Mouse (Mus musculus) kidney, embryonic 14.5 days (tissue): ENCODE results near the gene Ears2. TPM values are rescaled to one million over a fixed set of nuclear protein-coding genes. Genes with fewer than 3 reads are reported as not detected.
A peak's percentile ranks its signal among the peaks of the same experiment; 100 is the strongest.

Experiments used
- ATAC-seq: fragments of 200-750 bp; cut with Nextera tagmentation; 2 replicates; pipeline ENCODE4 v1.8.0; 2017; ENCODE audit warnings: moderate number of reproducible peaks, mild to moderate bottlenecking, moderate TSS enrichment, moderate library complexity; ENCODE audit not compliant: low FRiP score, low TSS enrichment
- H3K27ac ChIP-seq: fragments of 300-500 bp; sonication (generic); 2 replicates; pipeline ENCODE4 v1.5.1; 2014; ENCODE audit warnings: low read depth, mild to moderate bottlenecking, low read length, moderate library complexity, mixed read lengths
- H3K27me3 ChIP-seq: fragments of 300-500 bp; sonication (generic); 2 replicates; pipeline ENCODE4 v1.6.1; 2014; ENCODE audit warnings: mild to moderate bottlenecking, low read length; ENCODE audit not compliant: control insufficient read depth, insufficient read depth
- H3K36me3 ChIP-seq: fragments of 300-500 bp; sonication (generic); 2 replicates; pipeline ENCODE4 v1.6.1; 2014; ENCODE audit warnings: low read length, mixed read lengths; ENCODE audit not compliant: control insufficient read depth, insufficient read depth
- H3K4me1 ChIP-seq: fragments of 300-500 bp; sonication (generic); 2 replicates; pipeline ENCODE4 v1.6.1; 2014; ENCODE audit warnings: low read length, mixed read lengths; ENCODE audit not compliant: control insufficient read depth, insufficient read depth
- H3K4me2 ChIP-seq: fragments of 300-500 bp; sonication (generic); replicated peaks from 2 replicates; pipeline ENCODE4 v1.6.1; 2014; ENCODE audit warnings: low read depth, mild to moderate bottlenecking, low read length
- H3K4me3 ChIP-seq: fragments of 300-500 bp; sonication (generic); 2 replicates; pipeline ENCODE4 v1.5.1; 2014; ENCODE audit warnings: mild to moderate bottlenecking, low read length
- H3K9ac ChIP-seq: fragments of 300-500 bp; sonication (generic); 2 replicates; pipeline ENCODE4 v1.6.1; 2014; ENCODE audit warnings: low read depth, mild to moderate bottlenecking, low read length, moderate library complexity
- H3K9me3 ChIP-seq: fragments of 300-500 bp; sonication (generic); 2 replicates; pipeline ENCODE4 v1.6.1; 2016; ENCODE audit warnings: low read length; ENCODE audit not compliant: control insufficient read depth
- WGBS: fragments of 180-500 bp; shearing (Covaris S2); extraction: QIAGEN DNeasy Blood & Tissue Kit; methylation state at CpG from one replicate; pipeline ENCODE4 v1.1.7; 2014; 5-methylcytosine and 5-hydroxymethylcytosine counted together
- polyA plus RNA-seq: library from polyadenylated mRNA; unstranded; fragments of >200 nt; fragmentation: Nextera tagmentation; extraction: Ambion mirVana; gene quantifications from 2 replicates; pipeline ENCODE4 v1.2.1, GENCODE M21; 2014

Gene Ears2
- polyA plus RNA-seq, 1 experiment from 2014 or later: 19.6 TPM

DNA sequence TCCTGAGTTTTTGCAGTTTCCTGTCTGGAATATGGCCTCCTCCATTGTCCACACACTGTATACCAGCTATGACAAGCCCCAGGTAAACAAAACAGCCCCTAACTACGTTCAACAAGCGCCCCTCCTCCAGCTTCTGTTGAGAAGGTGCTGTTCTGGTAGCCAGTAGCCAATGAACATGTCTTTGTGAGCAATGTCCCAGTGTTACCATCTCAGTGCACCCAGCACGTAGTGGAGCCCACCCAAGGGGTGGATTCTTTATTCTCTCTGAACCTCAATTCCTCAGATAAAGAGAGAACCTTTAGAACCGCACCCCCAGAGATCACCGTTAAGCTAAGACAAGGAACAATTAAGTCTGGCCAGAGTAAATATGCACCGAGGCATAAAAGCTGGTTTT lies 46.8 kb downstream of the Ears2 start:
- ATAC-seq: peak; percentile 16; the same call in 1 of the 2 replicates
- WGBS: 2% methylated on average over 6 of the region's 6 CpGs
- Histone ChIP-seq H3K27ac (peak overlapping the region; percentile 79), H3K36me3 (no peaks in the 10 kb centered on the region), H3K9ac (peak overlapping the region; percentile 78), H3K9me3 (no peaks in the 10 kb centered on the region), H3K4me3 (peak overlapping the region; percentile 80), H3K4me2 (peak overlapping the region; percentile 72), H3K27me3 (no peaks in the 10 kb centered on the region), H3K4me1 (peaks cover 24% of the 10 kb centered on the region)

DNA sequence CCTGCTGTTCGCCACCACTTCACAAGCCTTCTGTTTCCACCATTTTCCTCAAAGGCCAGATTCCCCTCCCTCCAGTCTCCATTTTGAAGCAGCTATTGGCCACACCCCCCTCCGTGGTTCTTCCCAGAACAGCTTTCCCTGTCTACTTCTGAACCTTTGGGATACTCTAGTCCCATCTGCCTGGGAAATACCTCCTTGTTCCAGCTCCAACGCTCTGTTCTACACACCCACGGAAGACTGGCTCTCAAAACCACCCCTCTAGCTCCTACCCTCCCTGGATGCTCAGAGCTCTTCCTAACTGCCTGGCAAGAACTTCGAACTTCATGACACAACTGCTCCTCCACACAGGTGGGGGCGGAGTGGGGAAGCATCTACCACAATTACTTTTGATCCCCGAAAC lies 48.1 kb downstream of the Ears2 start:
- H3K4me2 ChIP-seq: 0 out of 2 replicates have a peak overlapping the region, but pooled peaks have one; percentile 6
- H3K27me3 ChIP-seq: no peaks in the 10 kb centered on the region
- no peak overlapping the region for H3K27ac ChIP-seq
- ATAC-seq: no peak
- 86% methylated on average over 7 of the region's 7 CpGs for WGBS
- no peaks in the 10 kb centered on the region for H3K9me3 ChIP-seq
- peaks cover 31% of the 10 kb centered on the region for H3K4me1 ChIP-seq
- H3K4me3 ChIP-seq: no peak overlapping the region; the same call in 1 of the 2 replicates
- H3K9ac ChIP-seq: no peak overlapping the region
- no peaks in the 10 kb centered on the region for H3K36me3 ChIP-seq

DNA sequence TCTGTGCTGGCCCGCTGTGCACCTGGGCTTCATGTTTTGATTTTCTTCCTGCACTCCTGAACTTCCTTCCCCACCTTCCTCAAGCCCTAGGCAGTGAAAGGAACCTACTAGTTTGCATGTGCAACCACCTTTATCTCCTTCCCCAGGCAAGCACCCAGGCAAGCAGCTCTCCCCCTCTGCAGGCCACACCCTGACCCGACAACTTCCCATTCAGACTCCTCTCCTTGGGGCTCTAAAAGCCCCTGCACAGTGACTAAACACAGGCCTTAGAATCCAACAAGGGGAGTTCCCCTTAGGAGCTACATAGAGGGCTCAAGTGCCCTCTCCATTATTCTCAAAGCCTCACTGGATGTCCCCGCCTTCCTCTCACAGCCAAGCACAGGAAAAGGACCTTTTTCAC lies 48.8 kb downstream of the Ears2 start:
- no peak overlapping the region for H3K9ac ChIP-seq
- 79% methylated on average over 3 of the region's 3 CpGs for WGBS
- no peaks in the 10 kb centered on the region for H3K27me3 ChIP-seq
- no peaks in the 10 kb centered on the region for H3K9me3 ChIP-seq
- H3K4me3 ChIP-seq: no peak overlapping the region
- no peak overlapping the region for H3K27ac ChIP-seq
- H3K36me3 ChIP-seq: no peaks in the 10 kb centered on the region
- H3K4me2 ChIP-seq: no peak overlapping the region
- H3K4me1 ChIP-seq: peaks cover 26% of the 10 kb centered on the region
- no peak for ATAC-seq

DNA sequence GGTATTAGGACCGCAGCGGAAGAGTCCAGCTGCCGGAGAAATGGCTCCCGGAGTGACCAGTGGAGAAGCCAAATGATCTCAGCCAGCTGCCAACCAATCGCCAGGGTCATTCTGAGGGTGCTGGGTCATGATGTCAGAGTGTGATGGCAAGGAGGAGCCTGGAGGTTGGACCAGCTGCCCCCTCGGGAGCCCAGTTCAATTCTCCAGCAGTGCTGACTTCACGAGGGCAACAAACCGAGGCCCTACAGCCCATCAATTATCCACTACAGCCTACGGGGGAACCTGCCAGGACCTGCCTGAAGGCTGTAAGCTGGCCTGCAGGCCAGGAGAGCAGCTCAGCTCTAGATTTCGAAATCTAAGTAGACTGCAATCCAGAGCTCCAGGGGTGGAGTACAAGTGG lies 51.3 kb downstream of the Ears2 start:
- ATAC-seq: peak; percentile 24; the same call in 1 of the 2 replicates
- H3K9me3 ChIP-seq: no peaks in the 10 kb centered on the region
- peak overlapping the region; percentile 8; the same call in 1 of the 2 replicates for H3K4me2 ChIP-seq
- no peak overlapping the region for H3K27ac ChIP-seq
- H3K4me1 ChIP-seq: peaks cover 26% of the 10 kb centered on the region
- peak overlapping the region; percentile 7; the same call in 1 of the 2 replicates for H3K9ac ChIP-seq
- H3K36me3 ChIP-seq: peaks cover 12% of the 10 kb centered on the region; the same call in 1 of the 2 replicates
- H3K27me3 ChIP-seq: no peaks in the 10 kb centered on the region
- H3K4me3 ChIP-seq: no peak overlapping the region
- 14% methylated on average over 10 of the region's 10 CpGs for WGBS

DNA sequence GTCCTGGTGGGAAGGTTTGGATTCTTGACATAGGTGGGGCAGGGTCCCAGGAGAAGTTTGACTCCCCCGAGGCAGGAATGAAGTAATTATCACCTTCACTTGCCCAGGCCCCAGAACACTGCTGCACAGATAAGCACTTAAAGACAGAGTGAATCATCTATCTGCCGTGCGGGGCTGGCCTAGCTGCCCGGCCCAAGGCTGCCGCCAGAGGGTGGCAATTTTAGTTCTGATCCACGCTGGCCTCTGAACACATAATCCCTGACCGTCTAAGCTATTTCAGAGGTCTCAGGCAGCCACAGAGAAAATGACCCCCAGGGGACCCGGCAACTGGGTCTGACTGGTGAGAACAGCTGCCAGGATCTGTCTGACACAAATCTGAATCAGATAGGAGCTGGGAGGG lies 52.0 kb downstream of the Ears2 start:
- peaks cover 26% of the 10 kb centered on the region for H3K4me1 ChIP-seq
- 0 out of 2 replicates have a peak overlapping the region, but pooled peaks have one; percentile 30 for H3K27ac ChIP-seq
- peak; percentile 30; the same call in 1 of the 2 replicates for ATAC-seq
- H3K9ac ChIP-seq: peak overlapping the region; percentile 28; the same call in 1 of the 2 replicates
- peak overlapping the region; percentile 8; the same call in 1 of the 2 replicates for H3K4me2 ChIP-seq
- peaks cover 18% of the 10 kb centered on the region for H3K36me3 ChIP-seq
- 21% methylated on average over 8 of the region's 8 CpGs for WGBS
- no peak overlapping the region for H3K4me3 ChIP-seq
- H3K27me3 ChIP-seq: no peaks in the 10 kb centered on the region
- no peaks in the 10 kb centered on the region for H3K9me3 ChIP-seq

DNA sequence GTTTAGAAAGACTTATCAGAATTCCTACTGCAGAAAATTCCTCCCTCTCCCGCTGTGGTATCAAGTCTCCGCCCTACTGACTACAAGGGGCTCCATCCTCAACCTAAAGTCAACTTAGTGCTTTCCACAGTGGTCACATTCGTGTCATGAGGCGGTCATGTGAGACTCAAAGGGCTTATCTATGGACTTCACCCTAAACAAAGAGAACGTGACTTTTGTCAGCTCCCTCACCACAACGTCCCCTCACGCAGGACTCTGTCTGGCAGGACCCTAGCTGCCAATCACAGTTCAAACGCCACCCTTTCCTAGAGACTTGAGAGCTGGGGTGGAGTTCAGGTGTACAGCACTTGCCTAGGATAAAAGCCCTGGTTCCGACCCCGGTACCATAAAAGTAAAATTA lies 54.1 kb downstream of the Ears2 start:
- 84% methylated on average over 10 of the region's 10 CpGs for WGBS
- Histone ChIP-seq H3K27ac (no peak overlapping the region), H3K4me2 (no peak overlapping the region), H3K36me3 (peaks cover 35% of the 10 kb centered on the region), H3K9me3 (no peaks in the 10 kb centered on the region), H3K4me1 (peaks cover 16% of the 10 kb centered on the region), H3K4me3 (no peak overlapping the region), H3K9ac (no peak overlapping the region), H3K27me3 (no peaks in the 10 kb centered on the region)
- ATAC-seq: no peak

DNA sequence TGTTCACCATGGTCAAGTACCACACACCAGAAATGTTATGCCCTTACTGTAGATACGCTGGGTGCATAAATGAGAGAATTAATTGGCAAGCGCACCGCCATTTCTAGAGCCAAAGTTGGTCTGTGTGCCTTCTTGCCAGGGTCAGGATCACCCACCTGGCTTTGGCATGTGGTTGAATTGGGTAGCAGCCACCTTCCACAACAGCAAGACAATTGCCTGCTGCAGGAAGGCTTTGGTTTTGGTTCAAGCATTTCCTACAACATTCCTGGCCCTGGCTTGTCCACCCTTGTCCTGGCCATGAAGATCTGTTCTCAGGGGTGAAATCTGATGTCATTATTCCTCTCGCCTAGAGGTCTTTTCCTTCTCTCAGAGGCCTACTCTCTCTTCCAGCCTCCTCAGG lies 54.7 kb downstream of the Ears2 start:
- Histone ChIP-seq H3K4me2 (no peak overlapping the region), H3K36me3 (peaks cover 40% of the 10 kb centered on the region), H3K4me1 (peaks cover 16% of the 10 kb centered on the region), H3K9me3 (no peaks in the 10 kb centered on the region), H3K27me3 (no peaks in the 10 kb centered on the region), H3K9ac (no peak overlapping the region), H3K4me3 (no peak overlapping the region), H3K27ac (no peak overlapping the region)
- no peak for ATAC-seq
- 96% methylated on average over 4 of the region's 4 CpGs for WGBS

DNA sequence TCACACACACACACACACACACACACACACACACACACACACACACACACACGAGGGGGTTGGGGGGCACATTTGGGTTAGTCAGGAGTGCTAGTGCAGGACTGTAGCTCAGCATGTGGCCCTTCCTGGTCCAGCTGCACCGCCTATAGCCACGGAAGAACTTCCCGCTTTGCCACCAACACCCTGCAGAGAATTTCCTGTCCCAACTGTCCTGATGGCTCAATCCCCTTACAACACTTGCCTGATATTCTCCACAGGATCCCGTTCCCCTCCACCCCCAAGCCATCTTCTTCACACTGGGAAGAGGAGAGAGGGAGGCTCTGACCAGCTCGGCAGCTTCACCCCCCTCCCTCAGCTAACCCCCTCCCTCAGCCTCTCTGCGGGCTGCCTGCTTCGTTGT lies 66.7 kb downstream of the Ears2 start:
- H3K4me2 ChIP-seq: no peak overlapping the region
- no peak overlapping the region for H3K9ac ChIP-seq
- no peaks in the 10 kb centered on the region for H3K4me1 ChIP-seq
- no peak overlapping the region for H3K27ac ChIP-seq
- no peaks in the 10 kb centered on the region for H3K27me3 ChIP-seq
- no peak overlapping the region for H3K4me3 ChIP-seq
- peaks cover 80% of the 10 kb centered on the region for H3K36me3 ChIP-seq
- whole genome bisulfite sequencing: 76% methylated on average over 8 of the region's 8 CpGs
- no peak for ATAC-seq
- no peaks in the 10 kb centered on the region for H3K9me3 ChIP-seq

DNA sequence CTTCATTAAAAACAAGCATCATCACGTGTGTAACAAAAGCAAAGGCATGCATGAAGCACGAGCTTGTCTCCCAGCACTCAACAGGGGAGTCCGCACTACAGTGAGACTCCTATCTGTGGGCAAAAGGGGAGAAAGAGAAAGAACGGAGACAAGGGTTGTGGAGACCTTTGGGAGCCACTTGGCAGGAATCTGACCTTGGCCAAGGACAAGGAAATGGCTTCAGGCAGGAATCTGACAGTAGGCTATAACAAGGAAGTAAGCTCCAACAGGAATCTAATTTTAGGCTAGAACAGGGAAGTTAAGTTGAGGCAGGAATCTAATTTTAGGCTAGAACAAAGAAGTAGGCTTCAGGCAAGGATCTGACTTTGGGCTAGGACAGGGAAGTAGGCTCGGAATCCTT lies 71.1 kb downstream of the Ears2 start:
- ATAC-seq: no peak
- H3K36me3 ChIP-seq: peaks cover 86% of the 10 kb centered on the region
- H3K27ac ChIP-seq: no peak overlapping the region
- H3K9ac ChIP-seq: no peak overlapping the region
- no peaks in the 10 kb centered on the region for H3K9me3 ChIP-seq
- no peaks in the 10 kb centered on the region for H3K27me3 ChIP-seq
- no peak overlapping the region for H3K4me2 ChIP-seq
- WGBS: 90% methylated on average over 5 of the region's 5 CpGs
- H3K4me3 ChIP-seq: no peak overlapping the region
- no peaks in the 10 kb centered on the region for H3K4me1 ChIP-seq
